Mouse (Mus musculus) heart, embryonic 16.5 days (tissue): Measurements from ENCODE around the gene Tril. TPM values are rescaled to one million over a fixed set of nuclear protein-coding genes. Genes with fewer than 3 reads are reported as not detected.

Experiments used
- ATAC-seq: fragments of 200-750 bp; cut with Nextera tagmentation; replicated peaks from 2 replicates; pipeline ENCODE4 v1.8.0; 2017; ENCODE audit warnings: moderate number of reproducible peaks; ENCODE audit not compliant: insufficient read depth, low FRiP score; ENCODE audit errors: extremely low read depth
- H3K27ac ChIP-seq: fragments of 300-500 bp; sonication (generic); 2 replicates; pipeline ENCODE4 v1.5.1; 2014; ENCODE audit warnings: mild to moderate bottlenecking, low read length, control low read depth, moderate library complexity
- H3K27me3 ChIP-seq: fragments of 300-500 bp; sonication (generic); 2 replicates; pipeline ENCODE4 v1.6.1; 2014; ENCODE audit warnings: low read length, mixed read lengths; ENCODE audit not compliant: control insufficient read depth, insufficient read depth
- H3K36me3 ChIP-seq: fragments of 300-500 bp; sonication (generic); 2 replicates; pipeline ENCODE4 v1.6.1; 2014; ENCODE audit not compliant: control insufficient read depth, insufficient read depth
- H3K4me1 ChIP-seq: fragments of 300-500 bp; sonication (generic); 2 replicates; pipeline ENCODE4 v1.6.1; 2014; ENCODE audit warnings: low read length, mixed read lengths; ENCODE audit not compliant: control insufficient read depth, insufficient read depth
- H3K4me2 ChIP-seq: fragments of 300-500 bp; sonication (generic); 2 replicates; pipeline ENCODE4 v1.6.1; 2014; ENCODE audit warnings: low read depth, mild to moderate bottlenecking, control low read depth, low read length
- H3K4me3 ChIP-seq: fragments of 300-500 bp; sonication (generic); 2 replicates; pipeline ENCODE4 v1.5.1; 2014; ENCODE audit warnings: mild to moderate bottlenecking, control low read depth, low read length
- H3K9ac ChIP-seq: fragments of 300-500 bp; sonication (generic); 2 replicates; pipeline ENCODE4 v1.6.1; 2014; ENCODE audit warnings: low read length, control low read depth
- H3K9me3 ChIP-seq: fragments of 300-500 bp; sonication (generic); replicated peaks from 2 replicates; pipeline ENCODE4 v1.6.1; 2016; ENCODE audit warnings: low read length; ENCODE audit not compliant: control insufficient read depth
- WGBS: fragments of 180-500 bp; shearing (Covaris S2); extraction: QIAGEN DNeasy Blood & Tissue Kit; methylation state at CpG from one replicate; pipeline ENCODE4 v1.1.7; 2014; 5-methylcytosine and 5-hydroxymethylcytosine counted together
- polyA plus RNA-seq: library from polyadenylated mRNA; unstranded; fragments of >200 nt; fragmentation: Nextera tagmentation; extraction: Ambion mirVana; gene quantifications from 2 replicates; pipeline ENCODE4 v1.2.1, GENCODE M21; 2015

Tril gene
- polyA plus RNA-seq, 1 experiment from 2014 or later = 4.4 TPM

GRCm38 (mm10) chr6:53801269-53801892 lies 19.2 kb downstream of the Tril start:
- 51% methylated on average over 4 of the region's 4 CpGs for WGBS
- Histone ChIP-seq H3K9ac (no peak overlapping the region), H3K27me3 (0 out of 2 replicates have a peak, but pooled peaks cover 6% of the 10 kb centered on the region), H3K36me3 (no peaks in the 10 kb centered on the region), H3K4me3 (no peak overlapping the region), H3K9me3 (no peaks in the 10 kb centered on the region), H3K4me2 (no peak overlapping the region), H3K4me1 (peaks cover 12% of the 10 kb centered on the region), H3K27ac (no peak overlapping the region)
- ATAC-seq = no peak

- no peak overlapping the region for H3K9ac ChIP-seq
- no peaks in the 10 kb centered on the region for H3K36me3 ChIP-seq
Observed at GRCm38 (mm10) chr6:53798865-53799264, 21.8 kb downstream of the Tril start.

GRCm38 (mm10) chr6:53796835-53797234 lies 23.8 kb downstream of the Tril start:
- Histone ChIP-seq H3K9me3 (no peaks in the 10 kb centered on the region), H3K4me2 (no peak overlapping the region), H3K36me3 (no peaks in the 10 kb centered on the region), H3K4me1 (peaks cover 7% of the 10 kb centered on the region), H3K4me3 (no peak overlapping the region), H3K27me3 (peaks cover 8% of the 10 kb centered on the region), H3K27ac (no peak overlapping the region), H3K9ac (no peak overlapping the region)
- 70% methylated on average over 3 of the region's 3 CpGs for WGBS
- no peak for ATAC-seq

More at GRCm38 (mm10) chr6:53798865-53799264, 21.8 kb downstream of the Tril start:
- peaks cover 12% of the 10 kb centered on the region for H3K4me1 ChIP-seq
- no peak overlapping the region for H3K27ac ChIP-seq
- no peak for ATAC-seq
- H3K27me3 ChIP-seq = peaks cover 12% of the 10 kb centered on the region
- H3K4me2 ChIP-seq = no peak overlapping the region
- no peak overlapping the region for H3K4me3 ChIP-seq
- no peaks in the 10 kb centered on the region for H3K9me3 ChIP-seq
- WGBS = 77% methylated on average over 3 of the region's 3 CpGs

GRCm38 (mm10) chr6:53795788-53796187 lies 24.8 kb downstream of the Tril start:
- 21% methylated on average over 5 of the region's 5 CpGs for WGBS
- Histone ChIP-seq H3K27ac (no peak overlapping the region), H3K27me3 (peaks cover 6% of the 10 kb centered on the region), H3K9ac (no peak overlapping the region), H3K4me3 (no peak overlapping the region), H3K4me2 (no peak overlapping the region), H3K4me1 (no peaks in the 10 kb centered on the region), H3K36me3 (no peaks in the 10 kb centered on the region), H3K9me3 (no peaks in the 10 kb centered on the region)
- ATAC-seq = no peak

GRCm38 (mm10) chr6:53795078-53795477 lies 25.6 kb downstream of the Tril start:
- Histone ChIP-seq H3K4me3 (no peak overlapping the region), H3K27ac (no peak overlapping the region), H3K4me2 (no peak overlapping the region), H3K27me3 (peaks cover 6% of the 10 kb centered on the region), H3K9me3 (no peaks in the 10 kb centered on the region), H3K36me3 (no peaks in the 10 kb centered on the region), H3K4me1 (no peaks in the 10 kb centered on the region), H3K9ac (no peak overlapping the region)
- ATAC-seq = no peak
- 45% methylated on average over 11 of the region's 11 CpGs for WGBS

GRCm38 (mm10) chr6:53794323-53794971 lies 26.2 kb downstream of the Tril start:
- no peaks in the 10 kb centered on the region for H3K9me3 ChIP-seq
- H3K4me2 ChIP-seq = no peak overlapping the region
- ATAC-seq = no peak

GRCm38 (mm10) chr6:53782880-53783539 lies 37.6 kb downstream of the Tril start:
- H3K9ac ChIP-seq = no peak overlapping the region; the same call in 1 of the 2 replicates
- H3K27ac ChIP-seq = no peak overlapping the region
- H3K4me3 ChIP-seq = no peak overlapping the region
- H3K4me1 ChIP-seq = no peaks in the 10 kb centered on the region
- ATAC-seq = no peak
- H3K27me3 ChIP-seq = 0 out of 2 replicates have a peak, but pooled peaks cover 5% of the 10 kb centered on the region
- 40% methylated on average over 16 of the region's 16 CpGs for WGBS
- no peak overlapping the region for H3K4me2 ChIP-seq
- H3K36me3 ChIP-seq = no peaks in the 10 kb centered on the region
- H3K9me3 ChIP-seq = no peaks in the 10 kb centered on the region

More at GRCm38 (mm10) chr6:53794323-53794971, 26.2 kb downstream of the Tril start:
- Histone ChIP-seq H3K4me3 (no peak overlapping the region), H3K4me1 (no peaks in the 10 kb centered on the region), H3K27ac (no peak overlapping the region), H3K27me3 (peaks cover 6% of the 10 kb centered on the region), H3K9ac (no peak overlapping the region), H3K36me3 (no peaks in the 10 kb centered on the region)
- 15% methylated on average over 17 of the region's 17 CpGs for WGBS

- no peak overlapping the region for H3K4me3 ChIP-seq
- no peaks in the 10 kb centered on the region for H3K9me3 ChIP-seq
- no peaks in the 10 kb centered on the region for H3K4me1 ChIP-seq
- no peak overlapping the region for H3K9ac ChIP-seq
- H3K27me3 ChIP-seq = 0 out of 2 replicates have a peak, but pooled peaks cover 5% of the 10 kb centered on the region
- no peak overlapping the region for H3K4me2 ChIP-seq
- no peak for ATAC-seq
- 82% methylated on average over 5 of the region's 5 CpGs for WGBS
- no peaks in the 10 kb centered on the region for H3K36me3 ChIP-seq
- H3K27ac ChIP-seq = no peak overlapping the region
Observed at GRCm38 (mm10) chr6:53782273-53782672, 38.4 kb downstream of the Tril start.

- Histone ChIP-seq H3K4me3 (no peak overlapping the region), H3K36me3 (no peaks in the 10 kb centered on the region), H3K27ac (no peak overlapping the region), H3K4me1 (no peaks in the 10 kb centered on the region), H3K27me3 (0 out of 2 replicates have a peak, but pooled peaks cover 5% of the 10 kb centered on the region), H3K4me2 (no peak overlapping the region), H3K9me3 (no peaks in the 10 kb centered on the region), H3K9ac (no peak overlapping the region)
- ATAC-seq = no peak
- WGBS = 7% methylated on average over 4 of the region's 4 CpGs
Observed at GRCm38 (mm10) chr6:53781171-53781570, 39.5 kb downstream of the Tril start.
